In genomic region chr15:12490527-12490926, GRCm38 (mm10) we compare ENCODE assay signal across 8 mouse cellular contexts.
DNase-seq lines count a peak whose midpoint lies in the region; ATAC-seq lines count a peak whose summit lies in the region.
"Had no signal": no experiment of that assay in that cellular context is flagged by ENCODE, and none has a peak within 500 bp of the region (broad histone marks: within the 10 kb centered on the region; RNA-seq: fewer than 3 reads in every experiment).

No protein-coding gene starts in this region.

- H3K4me1 ChIP-seq in heart, embryonic 11.5 days (ENCODE audit: control insufficient read depth, insufficient read depth, low read length): peaks cover 5% of the 10 kb centered on the region; the same call in 1 of the 2 replicates
- H3K4me1 ChIP-seq in kidney, embryonic 16.5 days (ENCODE audit: insufficient read depth, low read length): peaks cover 32% of the 10 kb centered on the region
- H3K4me1 ChIP-seq in midbrain, embryonic 10.5 days: peaks cover 61% of the 10 kb centered on the region

- no peaks in the 10 kb centered on the region for H3K9me3 ChIP-seq in heart, embryonic 11.5 days (replicated peaks; ENCODE audit: control insufficient read depth, low read length)
- H3K9me3 ChIP-seq in kidney, embryonic 16.5 days (ENCODE audit: low read length): no peaks in the 10 kb centered on the region
- no peaks in the 10 kb centered on the region for H3K9me3 ChIP-seq in midbrain, embryonic 10.5 days (replicated peaks)
- H3K9me3 ChIP-seq: embryonic facial prominence, embryonic 13.5 days had no signal

- no peaks in the 10 kb centered on the region for H3K36me3 ChIP-seq in heart, embryonic 11.5 days (ENCODE audit: control insufficient read depth, insufficient read depth, low read length)
- no peaks in the 10 kb centered on the region for H3K36me3 ChIP-seq in kidney, embryonic 16.5 days (ENCODE audit: insufficient read depth, low read length)
- no peaks in the 10 kb centered on the region for H3K36me3 ChIP-seq in midbrain, embryonic 10.5 days
- H3K36me3 ChIP-seq: embryonic facial prominence, embryonic 13.5 days had no signal

- H3K27ac ChIP-seq in heart, embryonic 11.5 days (ENCODE audit: low read depth, low read length): no peak overlapping the region
- no peak overlapping the region for H3K27ac ChIP-seq in kidney, embryonic 16.5 days (ENCODE audit: low read length)
- peak overlapping the region; percentile 70 for H3K27ac ChIP-seq in midbrain, embryonic 10.5 days (replicated peaks)

- H3K9ac ChIP-seq in heart, embryonic 11.5 days (ENCODE audit: low read depth, low read length): no peak overlapping the region
- H3K9ac ChIP-seq in kidney, embryonic 16.5 days (replicated peaks; ENCODE audit: low read length): no peak overlapping the region
- H3K9ac ChIP-seq: embryonic facial prominence, embryonic 13.5 days had no signal

- no peak overlapping the region for H3K4me3 ChIP-seq in heart, embryonic 11.5 days (ENCODE audit: low read depth, low read length)
- H3K4me3 ChIP-seq in kidney, embryonic 16.5 days (ENCODE audit: low read length): no peak overlapping the region
- H3K4me3 ChIP-seq in midbrain, embryonic 10.5 days: no peak overlapping the region
- H3K4me3 ChIP-seq: embryonic facial prominence, embryonic 13.5 days had no signal

- 24% methylated on average over 7 of the region's 7 CpGs for WGBS in heart, embryonic 11.5 days (ENCODE audit: insufficient replicate concordance)
- 31% methylated on average over 7 of the region's 7 CpGs for WGBS in kidney, embryonic 16.5 days
- 8% methylated on average over 7 of the region's 7 CpGs for WGBS in midbrain, embryonic 10.5 days

- peak; percentile 88 for DNase-seq in ZHBTc4 (ENCODE audit: low read depth, low spot score)
- peak; percentile 12 to 19 for DNase-seq in adrenal gland, postnatal 4 days (ENCODE audit: low spot score in 2 of 2)
- DNase-seq in midbrain, embryonic 10.5 days (ENCODE audit: low spot score): peak; percentile 37
- no peak for DNase-seq in Muller cell, postnatal 12 days (ENCODE audit: inconsistent ontology term)
- no peak for DNase-seq in thymus, postnatal 36 days

- H3K27me3 ChIP-seq in heart, embryonic 11.5 days (ENCODE audit: control insufficient read depth, insufficient read depth, low read length): no peaks in the 10 kb centered on the region
- H3K27me3 ChIP-seq in kidney, embryonic 16.5 days (ENCODE audit: insufficient read depth, low read length): no peaks in the 10 kb centered on the region
- no peaks in the 10 kb centered on the region for H3K27me3 ChIP-seq in midbrain, embryonic 10.5 days (ENCODE audit: low read depth, poor library complexity, severe bottlenecking)
- H3K27me3 ChIP-seq: embryonic facial prominence, embryonic 13.5 days had no signal

- ATAC-seq in heart, embryonic 11.5 days (replicated peaks; ENCODE audit: insufficient number of reproducible peaks, low FRiP score, low TSS enrichment): 0 out of 2 replicates have a peak, but pooled peaks have one; percentile 42
- peak; percentile 59; the same call in 1 of the 2 replicates for ATAC-seq in kidney, embryonic 16.5 days (ENCODE audit: low FRiP score, low TSS enrichment)

- H3K4me2 ChIP-seq in heart, embryonic 11.5 days: peak overlapping the region; percentile 4; the same call in 1 of the 2 replicates
- no peak overlapping the region; the same call in 1 of the 2 replicates for H3K4me2 ChIP-seq in kidney, embryonic 16.5 days (replicated peaks; ENCODE audit: low read depth, low read length)
- H3K4me2 ChIP-seq: embryonic facial prominence, embryonic 13.5 days had no signal

Comparison
In these comparisons a context has a peak if more than half of its experiments do, and no peak if none do; other contexts are left out.
1. DNase-seq: peak in ZHBTc4 (single experiment), adrenal gland, postnatal 4 days (2 of 2) and midbrain, embryonic 10.5 days (single experiment); none in Muller cell, postnatal 12 days (single experiment) and thymus, postnatal 36 days (0 of 2).